Mouse (Mus musculus): ENCODE results near the gene Etfb. TPM values are rescaled to one million over a fixed set of nuclear protein-coding genes. Genes with fewer than 3 reads are reported as not detected.

Gene Etfb
- polyA plus RNA-seq, 1 experiment from 2014 or later: 236 TPM

GRCm38 (mm10) chr7:43429500-43429899, 14.4 kb upstream of the Etfb start:
- H3K4me1 ChIP-seq (replicated peaks): no peaks in the 10 kb centered on the region
- 65% methylated on average over 4 of the region's 4 CpGs for WGBS
- ATAC-seq (ENCODE audit: insufficient number of reproducible peaks, insufficient read depth, low FRiP score, low TSS enrichment, low read depth): no peak
- no peak overlapping the region for H3K4me2 ChIP-seq
- no peak overlapping the region for H3K4me3 ChIP-seq (replicated peaks)
- H3K27me3 ChIP-seq: no peaks in the 10 kb centered on the region
- no peaks in the 10 kb centered on the region for H3K9me3 ChIP-seq
- H3K36me3 ChIP-seq: no peaks in the 10 kb centered on the region
- no peak overlapping the region for H3K9ac ChIP-seq (replicated peaks)
- H3K27ac ChIP-seq: no peak overlapping the region

- H3K9me3 ChIP-seq: no peaks in the 10 kb centered on the region
- no peaks in the 10 kb centered on the region for H3K27me3 ChIP-seq
- H3K36me3 ChIP-seq: no peaks in the 10 kb centered on the region
- no peak for ATAC-seq (ENCODE audit: insufficient number of reproducible peaks, insufficient read depth, low FRiP score, low TSS enrichment, low read depth)
- no peak overlapping the region for H3K4me2 ChIP-seq
- no peak overlapping the region for H3K4me3 ChIP-seq (replicated peaks)
- H3K4me1 ChIP-seq (replicated peaks): no peaks in the 10 kb centered on the region
- H3K27ac ChIP-seq: no peak overlapping the region
- no peak overlapping the region for H3K9ac ChIP-seq (replicated peaks)
- WGBS: 80% methylated on average over 4 of the region's 4 CpGs
Observed at GRCm38 (mm10) chr7:43432891-43433290, 11.0 kb upstream of the Etfb start.

GRCm38 (mm10) chr7:43434676-43435075, 9.2 kb upstream of the Etfb start:
- H3K4me1 ChIP-seq (replicated peaks): no peaks in the 10 kb centered on the region
- H3K27me3 ChIP-seq: no peaks in the 10 kb centered on the region
- H3K27ac ChIP-seq: no peak overlapping the region
- no peak overlapping the region for H3K4me2 ChIP-seq
- no peak overlapping the region for H3K9ac ChIP-seq (replicated peaks)
- no peak overlapping the region for H3K4me3 ChIP-seq (replicated peaks)
- H3K9me3 ChIP-seq: no peaks in the 10 kb centered on the region
- ATAC-seq (ENCODE audit: insufficient number of reproducible peaks, insufficient read depth, low FRiP score, low TSS enrichment, low read depth): no peak
- H3K36me3 ChIP-seq: no peaks in the 10 kb centered on the region
- WGBS: 88% methylated on average over 5 of the region's 5 CpGs

- Histone ChIP-seq H3K4me2 (no peak within 1 kb of the TSS), H3K27ac (no peak within 1 kb of the TSS), H3K4me3 (replicated peaks) (no peak within 1 kb of the TSS), H3K27me3 (no peaks in the 10 kb centered on the region), H3K4me1 (replicated peaks) (no peaks in the 10 kb centered on the region), H3K9ac (replicated peaks) (no peak within 1 kb of the TSS), H3K9me3 (no peaks in the 10 kb centered on the region), H3K36me3 (no peaks in the 10 kb centered on the region)
- ATAC-seq (ENCODE audit: insufficient number of reproducible peaks, insufficient read depth, low FRiP score, low TSS enrichment, low read depth): no peak
- 66% methylated on average over 10 of the region's 10 CpGs for WGBS
Observed at GRCm38 (mm10) chr7:43436341-43437255, 7.3 kb upstream of the Etfb start, which contains the start of gene Nkg7. Nkg7 (plus strand) TSS chr7:43437073.

- ATAC-seq (ENCODE audit: insufficient number of reproducible peaks, insufficient read depth, low FRiP score, low TSS enrichment, low read depth): no peak
- Histone ChIP-seq H3K9ac (replicated peaks) (no peak overlapping the region), H3K4me3 (replicated peaks) (no peak overlapping the region), H3K27ac (no peak overlapping the region), H3K4me1 (replicated peaks) (peaks cover 6% of the 10 kb centered on the region), H3K9me3 (no peaks in the 10 kb centered on the region), H3K27me3 (no peaks in the 10 kb centered on the region), H3K4me2 (no peak overlapping the region), H3K36me3 (no peaks in the 10 kb centered on the region)
- 84% methylated on average over 4 of the region's 4 CpGs for WGBS
Observed at GRCm38 (mm10) chr7:43438611-43439010, 5.3 kb upstream of the Etfb start.

GRCm38 (mm10) chr7:43440482-43440881, 3.4 kb upstream of the Etfb start, which contains the start of gene Cldnd2:
Cldnd2 (plus strand) TSS chr7:43440782.
- ATAC-seq (ENCODE audit: insufficient number of reproducible peaks, insufficient read depth, low FRiP score, low TSS enrichment, low read depth): no peak
- Histone ChIP-seq H3K4me2 (no peak within 1 kb of the TSS), H3K4me3 (replicated peaks) (no peak within 1 kb of the TSS), H3K36me3 (no peaks in the 10 kb centered on the region), H3K27me3 (no peaks in the 10 kb centered on the region), H3K9ac (replicated peaks) (no peak within 1 kb of the TSS), H3K27ac (no peak within 1 kb of the TSS), H3K4me1 (replicated peaks) (peaks cover 17% of the 10 kb centered on the region), H3K9me3 (no peaks in the 10 kb centered on the region)
- WGBS: 83% methylated on average over 6 of the region's 6 CpGs

- Histone ChIP-seq H3K4me3 (replicated peaks) (no peak overlapping the region), H3K9ac (replicated peaks) (no peak overlapping the region), H3K36me3 (no peaks in the 10 kb centered on the region), H3K4me1 (replicated peaks) (peaks cover 17% of the 10 kb centered on the region), H3K27me3 (no peaks in the 10 kb centered on the region), H3K27ac (no peak overlapping the region), H3K4me2 (no peak overlapping the region), H3K9me3 (no peaks in the 10 kb centered on the region)
- WGBS: 78% methylated on average over 3 of the region's 3 CpGs
- no peak for ATAC-seq (ENCODE audit: insufficient number of reproducible peaks, insufficient read depth, low FRiP score, low TSS enrichment, low read depth)
Observed at GRCm38 (mm10) chr7:43441071-43441470, 2.8 kb upstream of the Etfb start.

GRCm38 (mm10) chr7:43442684-43443083, 1.2 kb upstream of the Etfb start:
- WGBS: 15% methylated on average over 9 of the region's 9 CpGs
- H3K9me3 ChIP-seq: no peaks in the 10 kb centered on the region
- no peak for ATAC-seq (ENCODE audit: insufficient number of reproducible peaks, insufficient read depth, low FRiP score, low TSS enrichment, low read depth)
- H3K27ac ChIP-seq: peak overlapping the region; percentile 95
- H3K9ac ChIP-seq (replicated peaks): peak overlapping the region; percentile 60
- peak overlapping the region; percentile 54 for H3K4me3 ChIP-seq (replicated peaks)
- no peaks in the 10 kb centered on the region for H3K36me3 ChIP-seq
- H3K4me1 ChIP-seq (replicated peaks): peaks cover 17% of the 10 kb centered on the region
- H3K27me3 ChIP-seq: no peaks in the 10 kb centered on the region
- H3K4me2 ChIP-seq: peak overlapping the region; percentile 80

GRCm38 (mm10) chr7:43443126-43443916, 562 bp upstream of the Etfb start:
- Histone ChIP-seq H3K27ac (peak overlapping the region; percentile 95), H3K4me3 (replicated peaks) (peak overlapping the region; percentile 54), H3K27me3 (no peaks in the 10 kb centered on the region), H3K9me3 (no peaks in the 10 kb centered on the region), H3K36me3 (no peaks in the 10 kb centered on the region), H3K4me1 (replicated peaks) (peaks cover 17% of the 10 kb centered on the region), H3K9ac (replicated peaks) (peak overlapping the region; percentile 60), H3K4me2 (peak overlapping the region; percentile 80)
- WGBS: 1% methylated on average over 36 of the region's 36 CpGs
- ATAC-seq (ENCODE audit: insufficient number of reproducible peaks, insufficient read depth, low FRiP score, low TSS enrichment, low read depth): peak; percentile 79

GRCm38 (mm10) chr7:43447801-43448200, 3.9 kb downstream of the Etfb start:
- Histone ChIP-seq H3K36me3 (peaks cover 9% of the 10 kb centered on the region), H3K4me1 (replicated peaks) (peaks cover 11% of the 10 kb centered on the region), H3K9ac (replicated peaks) (no peak overlapping the region), H3K4me2 (no peak overlapping the region), H3K9me3 (no peaks in the 10 kb centered on the region), H3K4me3 (replicated peaks) (no peak overlapping the region), H3K27me3 (no peaks in the 10 kb centered on the region), H3K27ac (no peak overlapping the region)
- 89% methylated on average over 4 of the region's 4 CpGs for WGBS
- no peak for ATAC-seq (ENCODE audit: insufficient number of reproducible peaks, insufficient read depth, low FRiP score, low TSS enrichment, low read depth)

GRCm38 (mm10) chr7:43448246-43448645, 4.4 kb downstream of the Etfb start:
- no peaks in the 10 kb centered on the region for H3K27me3 ChIP-seq
- no peak overlapping the region for H3K4me2 ChIP-seq
- no peak overlapping the region for H3K9ac ChIP-seq (replicated peaks)
- 89% methylated on average over 3 of the region's 3 CpGs for WGBS
- no peak for ATAC-seq (ENCODE audit: insufficient number of reproducible peaks, insufficient read depth, low FRiP score, low TSS enrichment, low read depth)
- H3K4me3 ChIP-seq (replicated peaks): no peak overlapping the region
- no peak overlapping the region for H3K27ac ChIP-seq
- no peaks in the 10 kb centered on the region for H3K9me3 ChIP-seq
- H3K36me3 ChIP-seq: peaks cover 13% of the 10 kb centered on the region
- peaks cover 11% of the 10 kb centered on the region for H3K4me1 ChIP-seq (replicated peaks)

Data from limb, embryonic 12.5 days (tissue).